Mouse (Mus musculus) liver, embryonic 15.5 days (tissue): ENCODE measurements around the gene 4930579F01Rik. TPM values are rescaled to one million over a fixed set of nuclear protein-coding genes. Genes with fewer than 3 reads are reported as not detected.

Experiments used
- ATAC-seq: fragments of 200-750 bp; cut with Nextera tagmentation; 2 replicates; pipeline ENCODE4 v1.8.0; 2017; ENCODE audit warnings: moderate number of reproducible peaks, mild to moderate bottlenecking, moderate library complexity; ENCODE audit not compliant: insufficient read depth
- H3K27ac ChIP-seq: fragments of 300-500 bp; sonication (generic); replicated peaks from 2 replicates; pipeline ENCODE4 v1.5.1; 2015; ENCODE audit warnings: mild to moderate bottlenecking, inconsistent platforms
- H3K27me3 ChIP-seq: fragments of 300-500 bp; sonication (generic); 2 replicates; pipeline ENCODE4 v1.6.1; 2015; ENCODE audit warnings: mild to moderate bottlenecking, inconsistent platforms
- H3K36me3 ChIP-seq: fragments of 300-500 bp; sonication (generic); replicated peaks from 2 replicates; pipeline ENCODE4 v1.6.1; 2015; ENCODE audit warnings: moderate library complexity, mild to moderate bottlenecking, inconsistent platforms
- H3K4me1 ChIP-seq: fragments of 300-500 bp; sonication (generic); replicated peaks from 2 replicates; pipeline ENCODE4 v1.6.1; 2015; ENCODE audit warnings: inconsistent platforms
- H3K4me2 ChIP-seq: fragments of 300-500 bp; sonication (generic); 2 replicates; pipeline ENCODE4 v1.6.1; 2015; ENCODE audit warnings: moderate library complexity, mild to moderate bottlenecking, inconsistent platforms
- H3K4me3 ChIP-seq: fragments of 300-500 bp; sonication (generic); replicated peaks from 2 replicates; pipeline ENCODE4 v1.5.1; 2015; ENCODE audit warnings: mild to moderate bottlenecking, inconsistent platforms
- H3K9ac ChIP-seq: fragments of 300-500 bp; sonication (generic); 2 replicates; pipeline ENCODE4 v1.6.1; 2015; ENCODE audit warnings: moderate library complexity, mild to moderate bottlenecking, inconsistent platforms
- H3K9me3 ChIP-seq: fragments of 300-500 bp; sonication (generic); replicated peaks from 2 replicates; pipeline ENCODE4 v1.6.1; 2016; ENCODE audit warnings: inconsistent platforms
- WGBS: fragments of 180-500 bp; shearing (Covaris S2); methylation state at CpG from one replicate; pipeline ENCODE4 v1.1.7; 2015; ENCODE audit warnings: mixed read lengths; ENCODE audit not compliant: insufficient replicate concordance; 5-methylcytosine and 5-hydroxymethylcytosine counted together
- polyA plus RNA-seq: library from polyadenylated mRNA; unstranded; fragments of >200 nt; fragmentation: Nextera tagmentation; extraction: Ambion mirVana; gene quantifications from 2 replicates; pipeline ENCODE4 v1.2.1, GENCODE M21; 2015

4930579F01Rik gene
- polyA plus RNA-seq: not detected in 2 replicates

DNA sequence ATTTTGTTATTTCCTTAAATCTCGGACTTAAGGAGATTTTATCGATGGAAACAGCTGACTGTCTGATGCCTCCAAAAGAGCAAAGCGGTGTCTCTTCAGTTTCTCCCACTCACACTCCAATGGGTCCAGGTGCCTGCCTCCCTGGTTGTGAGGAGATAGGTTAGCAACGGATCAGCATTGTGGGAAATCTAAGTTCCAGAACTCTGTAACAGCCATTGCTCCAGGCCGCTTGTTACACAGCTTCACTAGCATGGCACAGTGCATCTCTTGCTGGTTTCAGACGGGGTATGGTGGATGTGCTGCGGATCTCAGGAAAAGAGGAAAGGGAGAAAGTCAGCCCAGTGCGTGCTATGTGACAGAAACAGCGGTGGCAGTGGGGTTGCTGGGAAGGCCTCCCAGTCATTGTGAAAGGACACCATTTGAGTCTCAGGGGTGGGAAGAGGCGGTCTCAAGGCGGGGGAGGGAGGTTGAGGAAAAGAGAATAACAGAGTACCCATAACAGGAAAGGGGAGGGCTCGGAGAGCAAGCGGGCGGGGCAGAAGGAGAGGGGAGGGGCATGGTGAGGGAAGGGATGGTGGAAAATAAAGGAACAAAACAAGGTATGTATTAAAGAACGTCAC lies at the start of gene 4930579F01Rik:
4930579F01Rik (minus strand) TSS at position 143 of the 620 bp plus-strand sequence.
- no peaks in the 10 kb centered on the region for H3K27me3 ChIP-seq
- no peaks in the 10 kb centered on the region for H3K4me1 ChIP-seq
- ATAC-seq: no peak
- H3K9ac ChIP-seq: no peak within 1 kb of the TSS
- H3K9me3 ChIP-seq: no peaks in the 10 kb centered on the region
- no peak within 1 kb of the TSS for H3K27ac ChIP-seq
- H3K4me2 ChIP-seq: no peak within 1 kb of the TSS
- 60% methylated on average over 15 of the region's 15 CpGs for WGBS
- H3K4me3 ChIP-seq: no peak within 1 kb of the TSS
- no peaks in the 10 kb centered on the region for H3K36me3 ChIP-seq

GRCm38 (mm10) chr3:138242933-138243332 lies 49.3 kb upstream of the 4930579F01Rik start:
- no peak for ATAC-seq
- 57% methylated on average over 6 of the region's 6 CpGs for WGBS
- no peak overlapping the region for H3K27ac ChIP-seq

GRCm38 (mm10) chr3:138242021-138242726 lies 48.5 kb upstream of the 4930579F01Rik start:
- no peak for ATAC-seq
- Histone ChIP-seq H3K4me2 (no peak overlapping the region), H3K36me3 (no peaks in the 10 kb centered on the region), H3K27me3 (no peaks in the 10 kb centered on the region), H3K9me3 (no peaks in the 10 kb centered on the region), H3K27ac (no peak overlapping the region), H3K4me3 (no peak overlapping the region), H3K4me1 (no peaks in the 10 kb centered on the region; the same call in 1 of the 2 replicates), H3K9ac (no peak overlapping the region)
- WGBS: 73% methylated on average over 14 of the region's 14 CpGs

More at GRCm38 (mm10) chr3:138242933-138243332, 49.3 kb upstream of the 4930579F01Rik start:
- no peak overlapping the region for H3K4me3 ChIP-seq
- H3K9ac ChIP-seq: no peak overlapping the region
- H3K36me3 ChIP-seq: no peaks in the 10 kb centered on the region
- H3K27me3 ChIP-seq: no peaks in the 10 kb centered on the region
- no peaks in the 10 kb centered on the region for H3K9me3 ChIP-seq
- H3K4me2 ChIP-seq: no peak overlapping the region
- H3K4me1 ChIP-seq: no peaks in the 10 kb centered on the region; the same call in 1 of the 2 replicates

DNA sequence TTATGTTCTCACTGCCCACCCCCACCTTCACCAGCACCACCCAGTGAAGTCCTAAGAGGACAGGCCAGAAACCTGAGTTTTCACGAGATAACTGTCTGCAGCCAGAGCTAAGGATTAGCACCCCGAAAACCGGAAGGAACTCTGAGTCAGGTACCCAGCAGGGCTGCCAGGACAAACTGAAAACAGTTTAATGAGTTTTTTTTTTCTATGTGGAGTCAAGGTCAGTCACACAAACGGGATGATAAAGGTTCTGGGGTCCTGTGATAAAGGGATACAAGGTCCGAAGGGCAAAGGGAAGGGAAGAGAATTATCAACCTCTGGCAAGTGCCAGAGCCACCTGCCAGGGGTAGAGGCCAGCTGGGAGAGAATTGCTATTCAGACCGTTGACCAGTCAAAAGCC lies 47.7 kb upstream of the 4930579F01Rik start:
- Histone ChIP-seq H3K4me1 (no peaks in the 10 kb centered on the region; the same call in 1 of the 2 replicates), H3K4me2 (no peak overlapping the region), H3K27ac (no peak overlapping the region), H3K27me3 (no peaks in the 10 kb centered on the region), H3K36me3 (no peaks in the 10 kb centered on the region), H3K9ac (no peak overlapping the region), H3K4me3 (no peak overlapping the region), H3K9me3 (no peaks in the 10 kb centered on the region)
- no peak for ATAC-seq
- 27% methylated on average over 6 of the region's 6 CpGs for WGBS

GRCm38 (mm10) chr3:138240942-138241341 lies 47.3 kb upstream of the 4930579F01Rik start:
- Histone ChIP-seq H3K4me3 (no peak overlapping the region), H3K4me2 (no peak overlapping the region), H3K27me3 (no peaks in the 10 kb centered on the region), H3K36me3 (no peaks in the 10 kb centered on the region), H3K9ac (no peak overlapping the region), H3K9me3 (no peaks in the 10 kb centered on the region), H3K27ac (no peak overlapping the region), H3K4me1 (no peaks in the 10 kb centered on the region; the same call in 1 of the 2 replicates)
- WGBS: 72% methylated on average over 5 of the region's 5 CpGs
- ATAC-seq: no peak

- Histone ChIP-seq H3K9me3 (no peaks in the 10 kb centered on the region), H3K27me3 (no peaks in the 10 kb centered on the region), H3K4me2 (no peak overlapping the region), H3K36me3 (no peaks in the 10 kb centered on the region), H3K9ac (no peak overlapping the region), H3K4me3 (no peak overlapping the region), H3K4me1 (no peaks in the 10 kb centered on the region; the same call in 1 of the 2 replicates), H3K27ac (no peak overlapping the region)
- ATAC-seq: no peak
- WGBS: 61% methylated on average over 3 of the region's 3 CpGs
Observed at GRCm38 (mm10) chr3:138240411-138240810, 46.8 kb upstream of the 4930579F01Rik start.

GRCm38 (mm10) chr3:138239461-138239860 lies 45.8 kb upstream of the 4930579F01Rik start:
- no peaks in the 10 kb centered on the region for H3K9me3 ChIP-seq
- no peaks in the 10 kb centered on the region for H3K36me3 ChIP-seq
- no peak overlapping the region for H3K4me3 ChIP-seq
- no peaks in the 10 kb centered on the region for H3K27me3 ChIP-seq
- no peaks in the 10 kb centered on the region; the same call in 1 of the 2 replicates for H3K4me1 ChIP-seq
- no peak for ATAC-seq
- no peak overlapping the region for H3K4me2 ChIP-seq
- H3K27ac ChIP-seq: no peak overlapping the region
- H3K9ac ChIP-seq: no peak overlapping the region
- 61% methylated on average over 6 of the region's 6 CpGs for WGBS

GRCm38 (mm10) chr3:138238046-138238445 lies 44.4 kb upstream of the 4930579F01Rik start:
- Histone ChIP-seq H3K27ac (no peak overlapping the region), H3K4me1 (no peaks in the 10 kb centered on the region; the same call in 1 of the 2 replicates), H3K27me3 (no peaks in the 10 kb centered on the region), H3K9ac (no peak overlapping the region), H3K4me3 (no peak overlapping the region), H3K36me3 (no peaks in the 10 kb centered on the region), H3K9me3 (no peaks in the 10 kb centered on the region), H3K4me2 (no peak overlapping the region)
- 54% methylated on average over 10 of the region's 10 CpGs for WGBS
- no peak for ATAC-seq

DNA sequence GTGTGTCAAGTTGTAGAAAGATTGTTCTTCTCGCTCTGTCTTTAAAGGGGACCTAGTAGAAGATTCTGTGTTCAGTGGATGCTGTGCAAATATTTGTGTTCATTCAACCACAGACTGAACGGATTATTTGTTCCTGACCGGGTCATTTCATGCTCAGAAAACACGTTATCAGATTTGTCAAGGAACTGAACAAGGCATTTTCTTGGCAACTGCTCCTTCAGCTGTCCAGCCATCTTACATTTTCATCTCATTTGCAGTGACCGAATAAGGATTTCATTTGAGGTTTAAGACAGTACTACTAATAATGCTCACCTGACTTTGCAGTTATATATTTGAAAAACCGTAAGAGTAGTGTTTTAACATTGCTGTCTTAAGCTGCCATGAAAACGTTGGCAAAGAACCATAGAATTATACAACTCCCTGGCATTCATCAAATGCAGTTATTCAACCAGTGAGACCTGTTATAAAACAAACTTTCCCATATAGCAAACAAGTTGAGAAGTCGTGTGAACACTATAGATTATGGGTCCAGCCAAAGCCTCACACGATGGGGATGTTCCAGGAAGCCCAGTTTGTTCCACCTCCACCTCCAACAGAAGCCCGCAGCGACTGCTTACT lies 43.0 kb upstream of the 4930579F01Rik start:
- Histone ChIP-seq H3K27me3 (no peaks in the 10 kb centered on the region), H3K4me1 (no peaks in the 10 kb centered on the region; the same call in 1 of the 2 replicates), H3K9me3 (no peaks in the 10 kb centered on the region), H3K36me3 (no peaks in the 10 kb centered on the region), H3K27ac (no peak overlapping the region), H3K4me2 (no peak overlapping the region), H3K4me3 (no peak overlapping the region), H3K9ac (no peak overlapping the region)
- 66% methylated on average over 11 of the region's 11 CpGs for WGBS
- no peak for ATAC-seq

DNA sequence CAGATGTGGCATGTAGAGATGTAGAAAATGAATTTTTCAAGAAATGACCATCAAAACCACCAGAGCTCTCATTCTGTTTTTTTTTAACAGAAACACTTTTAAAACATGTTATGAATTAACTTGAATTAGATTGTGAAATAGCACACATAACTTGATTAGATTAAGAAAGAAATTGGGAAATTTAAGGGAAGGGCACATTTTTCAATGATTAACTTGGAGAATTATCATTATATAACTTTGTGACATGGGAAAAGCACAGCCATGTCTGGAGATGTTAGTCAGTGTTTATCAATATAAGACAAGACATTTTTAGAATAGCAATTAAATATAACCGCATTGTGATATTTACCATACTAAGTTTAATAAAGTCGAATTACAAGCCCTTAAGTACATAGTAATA lies 37.9 kb upstream of the 4930579F01Rik start:
- Histone ChIP-seq H3K27me3 (no peaks in the 10 kb centered on the region), H3K9me3 (no peaks in the 10 kb centered on the region), H3K4me1 (no peaks in the 10 kb centered on the region), H3K4me2 (no peak overlapping the region), H3K36me3 (no peaks in the 10 kb centered on the region), H3K4me3 (no peak overlapping the region), H3K9ac (no peak overlapping the region), H3K27ac (no peak overlapping the region)
- 54% methylated on average over 2 of the region's 2 CpGs for WGBS
- ATAC-seq: no peak

DNA sequence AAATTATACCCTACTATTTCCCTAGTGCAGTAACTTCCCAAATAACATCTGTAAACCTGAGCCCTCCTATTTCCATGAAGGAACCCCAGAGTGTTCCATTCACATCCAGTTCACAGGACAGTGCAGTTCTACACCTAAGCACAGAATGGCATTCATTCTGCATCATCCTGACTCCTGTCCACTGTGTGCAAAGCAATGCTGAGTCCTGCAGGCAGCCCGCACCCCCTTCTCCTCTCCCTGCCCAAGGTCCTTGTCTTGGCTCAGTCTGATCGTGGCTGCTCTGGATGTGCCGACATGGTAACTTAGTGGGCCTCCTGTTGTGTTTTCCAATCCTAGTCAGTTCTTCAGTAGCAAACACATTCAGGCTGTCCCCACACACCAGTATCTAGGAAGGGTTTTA lies 36.6 kb upstream of the 4930579F01Rik start:
- WGBS: 66% methylated on average over 3 of the region's 3 CpGs
- Histone ChIP-seq H3K9me3 (no peaks in the 10 kb centered on the region), H3K27ac (no peak overlapping the region), H3K36me3 (no peaks in the 10 kb centered on the region), H3K4me2 (no peak overlapping the region), H3K27me3 (no peaks in the 10 kb centered on the region), H3K9ac (no peak overlapping the region), H3K4me3 (no peak overlapping the region), H3K4me1 (no peaks in the 10 kb centered on the region)
- no peak for ATAC-seq
